Mouse (Mus musculus) olfactory bulb, adult 2 months (tissue): ENCODE measurements around the gene Tom1.

Experiments used
- CTCF ChIP-seq: fragments of 200-500 bp; IDR thresholded peaks from 2 replicates; pipeline ENCODE4 v1.5.1; 2012; ENCODE audit warnings: low read depth, mild to moderate bottlenecking, low read length, moderate library complexity; ENCODE audit not compliant: insufficient read depth
- POLR2A ChIP-seq: fragments of 200-500 bp; IDR thresholded peaks from 2 replicates; pipeline ENCODE4 v1.6.1; 2012; ENCODE audit warnings: mild to moderate bottlenecking, low read depth, low read length, moderate library complexity; ENCODE audit not compliant: insufficient read depth

DNA sequence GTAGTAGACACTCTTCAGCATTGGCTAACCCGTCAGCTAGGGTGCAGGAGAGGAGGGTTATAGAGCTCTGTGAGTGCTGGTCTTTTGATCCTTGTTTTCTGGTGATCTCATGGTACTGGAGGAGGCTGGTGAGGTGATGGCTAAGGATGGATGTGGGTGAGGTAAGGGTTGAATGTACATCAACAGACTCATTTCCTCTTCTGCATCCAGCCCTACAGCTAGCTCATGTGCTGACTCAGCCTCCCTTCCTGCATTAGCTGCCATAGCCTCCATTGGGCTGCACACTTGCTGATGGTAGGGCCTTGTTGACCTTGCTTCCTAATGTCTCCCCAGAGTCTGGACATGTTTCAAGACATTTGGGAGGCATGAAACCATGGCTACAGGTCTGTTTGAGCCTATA, 9.5 kb downstream of the Tom1 start:
- TF ChIP-seq CTCF: no peak
- TF ChIP-seq POLR2A: no peak
